Mouse (Mus musculus) kidney, postnatal 0 days (tissue): Measurements from ENCODE around the gene Etv6. TPM values are rescaled to one million over a fixed set of nuclear protein-coding genes. Genes with fewer than 3 reads are reported as not detected.
A peak's percentile ranks its signal among the peaks of the same experiment; 100 is the strongest.

Experiments used
- ATAC-seq: fragments of 200-750 bp; cut with Nextera tagmentation; replicated peaks from 2 replicates; pipeline ENCODE4 v1.8.0; 2017; ENCODE audit warnings: low read depth, moderate number of reproducible peaks, moderate TSS enrichment, moderate library complexity; ENCODE audit not compliant: low FRiP score
- DNase-seq: peaks from one replicate; pipeline ENCODE4 v3.0.0-alpha.2; 2016; ENCODE audit warnings: low spot score
- H3K27ac ChIP-seq: fragments of 300-500 bp; sonication (generic); 2 replicates; pipeline ENCODE4 v1.5.1; 2014; ENCODE audit warnings: mild to moderate bottlenecking
- H3K27me3 ChIP-seq: fragments of 300-500 bp; sonication (generic); 2 replicates; pipeline ENCODE4 v1.6.1; 2014; ENCODE audit warnings: low read length, mixed read lengths; ENCODE audit not compliant: insufficient read depth
- H3K36me3 ChIP-seq: fragments of 300-500 bp; sonication (generic); 2 replicates; pipeline ENCODE4 v1.6.1; 2014; ENCODE audit warnings: low read length, mixed read lengths; ENCODE audit not compliant: insufficient read depth
- H3K4me1 ChIP-seq: fragments of 300-500 bp; sonication (generic); replicated peaks from 2 replicates; pipeline ENCODE4 v1.6.1; 2014; ENCODE audit warnings: antibody characterized with exemption, low read length, mixed read lengths; ENCODE audit not compliant: insufficient read depth
- H3K4me2 ChIP-seq: fragments of 300-500 bp; sonication (generic); 2 replicates; pipeline ENCODE4 v1.6.1; 2014; ENCODE audit warnings: mild to moderate bottlenecking, low read length, moderate library complexity, mixed read lengths
- H3K4me3 ChIP-seq: fragments of 300-500 bp; sonication (generic); replicated peaks from 2 replicates; pipeline ENCODE4 v1.5.1; 2014; ENCODE audit warnings: low read depth, low read length
- H3K9ac ChIP-seq: fragments of 300-500 bp; sonication (generic); 2 replicates; pipeline ENCODE4 v1.6.1; 2014; ENCODE audit warnings: low read depth, low read length
- H3K9me3 ChIP-seq: fragments of 300-500 bp; sonication (generic); replicated peaks from 2 replicates; pipeline ENCODE4 v1.6.1; 2016; ENCODE audit warnings: low read length, inconsistent platforms, mixed read lengths
- CTCF ChIP-seq: IDR thresholded peaks from 2 replicates; pipeline ENCODE4 v1.5.1; 2016; ENCODE audit warnings: antibody characterized with exemption, low read depth, mild to moderate bottlenecking, moderate library complexity
- WGBS: fragments of 180-500 bp; shearing (Covaris S2); extraction: QIAGEN DNeasy Blood & Tissue Kit; methylation state at CpG from one replicate; pipeline ENCODE4 v1.1.7; 2014; 5-methylcytosine and 5-hydroxymethylcytosine counted together
- polyA plus RNA-seq: library from polyadenylated mRNA; unstranded; fragments of >200 nt; fragmentation: Nextera tagmentation; extraction: Ambion mirVana; gene quantifications from 2 replicates; pipeline ENCODE4 v1.2.1, GENCODE M21; 2015

Etv6 gene
- polyA plus RNA-seq, 1 experiment from 2014 or later, result 8.9 TPM

DNA sequence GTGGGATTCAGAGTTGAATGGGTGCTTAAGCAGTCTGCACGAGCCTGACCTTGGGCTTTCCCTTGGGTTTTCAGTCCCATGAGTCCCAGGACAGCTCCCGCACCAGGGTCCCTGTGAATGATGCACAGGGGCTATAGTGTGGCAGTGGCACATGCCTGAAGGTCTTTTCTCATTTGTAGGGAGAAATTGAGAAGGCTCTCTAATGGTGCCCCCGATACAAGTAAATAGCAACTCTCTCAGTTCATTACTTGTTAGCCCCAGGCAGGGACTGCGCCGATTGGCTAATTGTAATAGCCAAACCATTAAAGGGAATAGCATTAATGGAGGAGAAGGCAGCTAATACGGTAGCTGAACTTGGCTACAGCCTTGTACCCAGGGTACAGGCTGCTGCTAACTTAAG lies 92.5 kb downstream of the Etv6 start:
- Histone ChIP-seq H3K4me1 (no peaks in the 10 kb centered on the region), H3K4me2 (no peak overlapping the region), H3K4me3 (no peak overlapping the region), H3K9me3 (no peaks in the 10 kb centered on the region), H3K9ac (no peak overlapping the region), H3K36me3 (0 out of 2 replicates have a peak, but pooled peaks cover 4% of the 10 kb centered on the region), H3K27ac (no peak overlapping the region), H3K27me3 (no peaks in the 10 kb centered on the region)
- TF ChIP-seq CTCF, result no peak
- ATAC-seq (no peak; the same call in 1 of the 2 replicates), DNase-seq (no peak)
- WGBS, result 74% methylated on average over 6 of the region's 6 CpGs

DNA sequence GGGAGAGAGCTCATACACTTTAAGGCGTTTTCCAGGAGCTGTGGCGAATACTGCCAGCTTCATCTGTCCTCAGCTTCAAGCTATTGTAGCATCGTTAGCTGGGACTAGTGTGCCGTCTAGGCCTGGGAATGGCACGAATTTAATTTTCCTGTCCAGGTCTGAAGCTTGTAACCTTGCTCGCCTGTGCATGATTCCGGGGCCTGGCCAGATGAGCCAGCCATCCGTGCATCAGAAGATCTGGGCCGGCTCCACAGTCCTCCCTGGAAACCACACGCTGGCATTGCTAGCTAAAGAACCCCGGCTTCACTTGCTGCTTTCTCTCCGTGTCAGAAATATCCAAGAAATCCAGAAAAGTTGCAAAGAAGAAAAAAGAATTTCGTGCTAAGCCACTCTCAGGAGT lies 93.1 kb downstream of the Etv6 start:
- H3K9me3 ChIP-seq, result no peaks in the 10 kb centered on the region
- DNase-seq (no peak), ATAC-seq (peak; percentile 27; the same call in 1 of the 2 replicates)
- no peak overlapping the region for H3K4me3 ChIP-seq
- H3K27me3 ChIP-seq, result no peaks in the 10 kb centered on the region
- H3K27ac ChIP-seq, result peak overlapping the region; percentile 66; the same call in 1 of the 2 replicates
- H3K4me1 ChIP-seq, result no peaks in the 10 kb centered on the region
- 0 out of 2 replicates have a peak, but pooled peaks cover 4% of the 10 kb centered on the region for H3K36me3 ChIP-seq
- WGBS, result 64% methylated on average over 13 of the region's 13 CpGs
- no peak for TF ChIP-seq CTCF
- H3K4me2 ChIP-seq, result no peak overlapping the region
- no peak overlapping the region for H3K9ac ChIP-seq

DNA sequence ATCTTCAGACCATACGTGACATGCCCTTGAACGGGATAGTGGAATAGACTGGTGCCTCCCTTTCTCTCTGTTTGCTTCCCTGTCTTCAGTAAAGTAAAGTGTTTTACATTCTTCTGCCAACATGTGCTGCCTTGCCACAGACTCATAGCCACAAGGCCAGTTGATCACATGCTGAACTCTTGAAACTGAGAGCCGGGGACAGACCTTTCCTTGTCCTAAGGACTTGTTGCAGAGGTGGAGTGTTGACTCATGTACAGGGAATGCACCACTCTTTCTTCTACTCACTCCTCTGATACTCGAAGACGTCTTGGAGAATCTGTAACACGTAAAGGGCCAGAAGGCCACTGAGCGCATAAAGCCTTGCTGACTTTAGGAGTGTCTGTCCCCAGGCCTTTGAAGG lies 94.3 kb downstream of the Etv6 start:
- no peak overlapping the region for H3K9ac ChIP-seq
- H3K4me2 ChIP-seq, result no peak overlapping the region
- no peak for TF ChIP-seq CTCF
- H3K9me3 ChIP-seq, result no peaks in the 10 kb centered on the region
- ATAC-seq (no peak), DNase-seq (no peak)
- H3K27ac ChIP-seq, result no peak overlapping the region
- H3K4me3 ChIP-seq, result no peak overlapping the region
- H3K27me3 ChIP-seq, result no peaks in the 10 kb centered on the region
- H3K4me1 ChIP-seq, result no peaks in the 10 kb centered on the region
- WGBS, result 87% methylated on average over 7 of the region's 7 CpGs
- 0 out of 2 replicates have a peak, but pooled peaks cover 4% of the 10 kb centered on the region for H3K36me3 ChIP-seq

DNA sequence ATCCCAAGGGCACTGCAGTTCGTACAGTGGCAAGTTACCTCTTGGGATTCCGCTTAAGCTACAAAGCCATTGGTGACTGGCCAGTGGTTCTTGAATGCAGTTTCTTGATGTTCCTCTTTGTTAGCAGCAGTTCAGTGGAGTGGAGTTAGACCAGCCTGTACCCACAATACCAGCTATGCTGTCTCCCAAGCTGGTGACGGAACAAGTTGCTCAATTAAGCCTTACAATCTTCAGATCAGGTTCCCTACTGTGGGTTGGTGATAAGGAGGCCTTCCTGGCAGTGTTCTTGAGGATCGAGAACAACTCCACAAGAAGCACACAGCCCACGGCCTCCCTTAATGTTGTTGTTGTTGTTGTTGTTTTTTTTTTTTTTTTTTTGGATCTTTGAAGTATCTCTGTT lies 95.3 kb downstream of the Etv6 start:
- DNase-seq, result no peak
- Histone ChIP-seq H3K4me3 (no peak overlapping the region), H3K9ac (no peak overlapping the region), H3K4me1 (no peaks in the 10 kb centered on the region), H3K27ac (no peak overlapping the region), H3K27me3 (no peaks in the 10 kb centered on the region), H3K36me3 (0 out of 2 replicates have a peak, but pooled peaks cover 4% of the 10 kb centered on the region), H3K9me3 (no peaks in the 10 kb centered on the region), H3K4me2 (no peak overlapping the region)
- ATAC-seq, result no peak
- no peak for TF ChIP-seq CTCF
- 93% methylated on average over 5 of the region's 5 CpGs for WGBS

DNA sequence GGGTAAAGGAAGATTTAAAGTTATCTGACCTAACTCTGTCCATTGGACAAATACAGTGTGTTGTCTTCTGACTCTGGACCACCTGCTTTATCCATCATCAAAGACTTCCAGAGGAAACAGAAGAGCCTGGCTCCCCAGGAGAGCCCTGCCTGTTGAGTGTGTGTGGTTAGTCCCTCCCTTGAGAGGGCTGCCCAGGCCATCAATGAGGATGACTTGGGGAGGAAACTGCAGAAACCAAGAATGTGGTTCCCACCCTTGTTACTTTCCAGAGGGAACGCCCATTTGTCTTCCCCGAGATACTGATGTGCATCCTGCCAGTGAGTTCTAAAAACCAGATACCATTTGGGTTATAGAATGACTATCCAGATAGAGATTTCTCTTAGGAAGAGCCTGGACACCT lies 96.1 kb downstream of the Etv6 start:
- H3K27ac ChIP-seq, result no peak overlapping the region
- no peaks in the 10 kb centered on the region for H3K9me3 ChIP-seq
- 83% methylated on average over 2 of the region's 2 CpGs for WGBS
- H3K9ac ChIP-seq, result no peak overlapping the region
- no peak overlapping the region for H3K4me3 ChIP-seq
- no peak for TF ChIP-seq CTCF
- H3K4me2 ChIP-seq, result no peak overlapping the region
- no peak for DNase-seq
- no peaks in the 10 kb centered on the region for H3K27me3 ChIP-seq
- H3K4me1 ChIP-seq, result no peaks in the 10 kb centered on the region
- ATAC-seq, result no peak
- H3K36me3 ChIP-seq, result 0 out of 2 replicates have a peak, but pooled peaks cover 4% of the 10 kb centered on the region

DNA sequence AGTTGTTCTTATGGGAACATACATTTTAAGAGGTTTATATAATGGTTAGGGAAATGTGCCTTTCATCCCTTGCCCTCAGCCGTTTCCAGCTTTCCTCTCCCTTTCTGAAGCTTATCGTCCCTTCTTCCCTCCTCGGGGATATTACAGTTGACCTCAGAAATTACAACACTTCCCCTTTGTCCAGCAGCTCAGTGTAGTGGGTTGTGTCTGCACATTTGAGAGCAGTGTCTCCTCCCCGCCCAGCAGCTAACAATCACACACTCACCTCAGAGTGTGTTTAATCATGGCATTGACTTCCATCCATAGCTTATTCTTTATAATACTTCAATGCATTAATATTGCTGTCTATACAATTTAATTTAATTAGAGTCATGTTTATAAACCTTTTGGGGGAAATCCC lies 98.3 kb downstream of the Etv6 start:
- ATAC-seq (no peak), DNase-seq (no peak)
- no peak overlapping the region for H3K9ac ChIP-seq
- H3K27me3 ChIP-seq, result no peaks in the 10 kb centered on the region
- no peaks in the 10 kb centered on the region for H3K4me1 ChIP-seq
- H3K9me3 ChIP-seq, result no peaks in the 10 kb centered on the region
- no peak overlapping the region for H3K4me3 ChIP-seq
- H3K27ac ChIP-seq, result no peak overlapping the region
- 60% methylated on average over 4 of the region's 4 CpGs for WGBS
- H3K4me2 ChIP-seq, result no peak overlapping the region
- TF ChIP-seq CTCF, result no peak
- 0 out of 2 replicates have a peak, but pooled peaks cover 4% of the 10 kb centered on the region for H3K36me3 ChIP-seq

DNA sequence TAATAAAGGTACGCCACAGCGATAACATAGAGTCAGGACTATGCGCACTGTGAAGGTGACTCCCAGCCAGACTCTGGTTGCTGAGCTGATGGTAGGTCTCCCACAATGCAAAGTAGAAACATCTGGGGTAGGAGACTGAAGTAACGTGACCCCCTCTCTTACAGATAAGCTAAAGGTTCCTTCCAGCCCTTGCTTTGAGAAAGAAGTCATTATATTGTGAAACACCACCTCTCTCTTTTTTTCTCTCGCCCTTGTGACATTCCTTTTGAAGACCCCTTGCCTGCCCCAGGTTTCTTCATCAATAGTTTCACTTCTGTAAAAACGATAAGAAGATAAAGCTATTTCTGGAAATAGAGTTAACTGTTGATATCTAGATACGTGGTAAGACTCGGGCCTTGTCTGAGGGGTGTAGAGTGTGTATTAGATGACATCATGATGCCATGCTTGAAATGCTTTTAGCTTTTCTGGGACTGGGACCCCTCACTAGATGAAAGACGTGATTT lies 99.4 kb downstream of the Etv6 start:
- Histone ChIP-seq H3K9ac (no peak overlapping the region), H3K9me3 (no peaks in the 10 kb centered on the region), H3K36me3 (no peaks in the 10 kb centered on the region), H3K27ac (no peak overlapping the region), H3K4me1 (no peaks in the 10 kb centered on the region), H3K27me3 (no peaks in the 10 kb centered on the region), H3K4me3 (no peak overlapping the region), H3K4me2 (no peak overlapping the region)
- WGBS, result 87% methylated on average over 9 of the region's 9 CpGs
- ATAC-seq, result no peak
- DNase-seq, result no peak
- TF ChIP-seq CTCF, result no peak
